Mouse (Mus musculus) erythroblast, embryonic 14.5 days (primary cell): Measurements from ENCODE around the gene Pcsk5.

Experiments
- GATA1 ChIP-seq: IDR thresholded peaks from 2 replicates; pipeline ENCODE4 v1.6.1; 2012; ENCODE audit warnings: low read length, inconsistent platforms, mixed read lengths
- TAL1 ChIP-seq: IDR thresholded peaks from 3 replicates; pipeline ENCODE4 v1.6.1; 2012; ENCODE audit warnings: low read length, inconsistent platforms, mixed read lengths

GRCm38 (mm10) chr19:17845967-17846366 lies 8.5 kb upstream of the Pcsk5 start:
- TF ChIP-seq GATA1: no peak
- TF ChIP-seq TAL1: no peak
